Mouse (Mus musculus) liver, postnatal 0 days (tissue): ENCODE data around the gene Trim12c. TPM values are rescaled to one million over a fixed set of nuclear protein-coding genes. Genes with fewer than 3 reads are reported as not detected.
A peak's percentile ranks its signal among the peaks of the same experiment; 100 is the strongest.
"Not testable (repeated sequence)": the region's sequence is repeated elsewhere in the genome, so short reads cannot be mapped to it uniquely, and the experiment has no call there.

Experiments
- ATAC-seq: fragments of 200-750 bp; cut with Nextera tagmentation; 2 replicates; pipeline ENCODE4 v1.8.0; 2017; ENCODE audit warnings: mild to moderate bottlenecking, moderate library complexity
- DNase-seq: peaks from one replicate; pipeline ENCODE4 v3.0.0-alpha.2; 2016
- H3K27ac ChIP-seq: fragments of 300-500 bp; sonication (generic); 2 replicates; pipeline ENCODE4 v1.5.1; 2014; ENCODE audit warnings: antibody characterized with exemption, moderate library complexity, mild to moderate bottlenecking, low read depth
- H3K27me3 ChIP-seq: fragments of 300-500 bp; sonication (generic); 2 replicates; pipeline ENCODE4 v1.6.1; 2014; ENCODE audit warnings: low read length, control low read depth, mixed read lengths; ENCODE audit not compliant: insufficient read depth
- H3K36me3 ChIP-seq: fragments of 300-500 bp; sonication (generic); replicated peaks from 2 replicates; pipeline ENCODE4 v1.6.1; 2014; ENCODE audit warnings: mild to moderate bottlenecking, control low read depth, low read length, moderate library complexity, mixed read lengths; ENCODE audit not compliant: insufficient read depth
- H3K4me1 ChIP-seq: fragments of 300-500 bp; sonication (generic); 2 replicates; pipeline ENCODE4 v1.6.1; 2014; ENCODE audit warnings: antibody characterized with exemption, mild to moderate bottlenecking, control low read depth; ENCODE audit not compliant: insufficient read depth
- H3K4me2 ChIP-seq: fragments of 300-500 bp; sonication (generic); 2 replicates; pipeline ENCODE4 v1.6.1; 2014; ENCODE audit warnings: low read depth, mild to moderate bottlenecking, low read length, moderate library complexity, mixed read lengths
- H3K4me3 ChIP-seq: fragments of 300-500 bp; sonication (generic); 2 replicates; pipeline ENCODE4 v1.5.1; 2014; ENCODE audit warnings: low read depth, low read length
- H3K9ac ChIP-seq: fragments of 300-500 bp; sonication (generic); replicated peaks from 2 replicates; pipeline ENCODE4 v1.6.1; 2014; ENCODE audit warnings: mild to moderate bottlenecking, moderate library complexity
- H3K9me3 ChIP-seq: fragments of 300-500 bp; sonication (generic); 2 replicates; pipeline ENCODE4 v1.6.1; 2016; ENCODE audit warnings: mild to moderate bottlenecking, control low read depth, low read length, mixed read lengths
- CTCF ChIP-seq: sonication (generic); IDR thresholded peaks from 2 replicates; pipeline ENCODE4 v1.5.1; 2016; ENCODE audit warnings: antibody characterized with exemption, low read depth
- EP300 ChIP-seq: IDR thresholded peaks from 2 replicates; pipeline ENCODE4 v1.6.1; 2016; ENCODE audit warnings: antibody characterized with exemption, low read depth, mild to moderate bottlenecking
- WGBS: fragments of 180-500 bp; shearing (Covaris S2); extraction: QIAGEN DNeasy Blood & Tissue Kit; methylation state at CpG from one replicate; pipeline ENCODE4 v1.1.7; 2014; ENCODE audit not compliant: insufficient replicate concordance; 5-methylcytosine and 5-hydroxymethylcytosine counted together
- polyA plus RNA-seq: library from polyadenylated mRNA; unstranded; fragments of >200 nt; fragmentation: Nextera tagmentation; extraction: Ambion mirVana; gene quantifications from 2 replicates; pipeline ENCODE4 v1.2.1, GENCODE M21; 2015

The Trim12c gene
- polyA plus RNA-seq, 1 experiment from 2014 or later = 1.9 TPM

DNA sequence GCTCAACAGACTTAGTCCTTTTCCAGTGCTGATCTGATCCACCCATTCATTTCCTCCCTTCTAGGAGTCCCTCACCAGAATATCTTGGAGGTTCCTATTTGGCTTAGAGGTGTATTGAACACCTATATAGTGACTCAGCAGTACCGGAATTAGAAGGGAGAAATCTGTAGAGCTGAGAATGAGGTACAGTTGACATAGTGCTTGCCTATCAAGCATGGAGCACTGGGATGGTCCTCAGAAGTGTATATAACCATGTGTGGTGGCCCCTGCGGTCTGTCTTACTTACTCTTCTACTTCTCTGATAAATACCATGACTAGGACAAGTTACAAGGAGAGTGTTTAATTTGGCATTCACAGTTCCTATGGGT is 422 bp upstream of the Trim12c start:
- peak; percentile 37 for ATAC-seq
- WGBS = 71% methylated on average over 2 of the region's 2 CpGs
- no peak for TF ChIP-seq CTCF
- no peak for TF ChIP-seq EP300

DNA sequence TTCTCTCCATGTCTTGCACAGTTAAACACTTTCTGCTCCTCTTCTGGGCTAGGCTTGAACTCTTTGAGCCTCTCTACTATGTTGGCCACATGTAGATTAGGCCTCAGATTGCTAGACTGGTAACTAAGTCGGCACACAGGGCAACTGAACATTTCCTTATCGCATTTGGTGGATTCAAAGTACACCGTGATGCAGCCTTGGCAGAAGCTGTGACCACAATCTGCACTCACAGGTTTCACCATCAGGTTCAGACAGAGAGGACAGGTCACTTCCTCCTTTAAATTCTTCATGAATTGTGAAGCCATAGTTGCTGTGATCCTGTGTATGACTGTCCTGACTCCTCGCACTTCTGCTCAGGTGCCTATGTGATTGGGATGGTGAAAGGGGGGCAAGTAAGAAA is 5.1 kb downstream of the Trim12c start:
- not testable (repeated sequence) for H3K9me3 ChIP-seq, ATAC-seq, H3K4me1 ChIP-seq, H3K27me3 ChIP-seq, DNase-seq, H3K36me3 ChIP-seq, H3K27ac ChIP-seq, H3K4me3 ChIP-seq, H3K9ac ChIP-seq, H3K4me2 ChIP-seq
- whole genome bisulfite sequencing = 71% methylated on average over 4 of the region's 4 CpGs

More for the DNA sequence above, 422 bp upstream of the Trim12c start:
- H3K9me3 ChIP-seq = no peaks in the 10 kb centered on the region
- peak overlapping the region; percentile 37 for H3K4me2 ChIP-seq
- peaks cover 8% of the 10 kb centered on the region for H3K4me1 ChIP-seq
- H3K4me3 ChIP-seq = peak overlapping the region; percentile 56; the same call in 1 of the 2 replicates
- no peak for DNase-seq
- H3K36me3 ChIP-seq = no peaks in the 10 kb centered on the region
- H3K9ac ChIP-seq = no peak overlapping the region
- H3K27me3 ChIP-seq = no peaks in the 10 kb centered on the region
- H3K27ac ChIP-seq = peak overlapping the region; percentile 91

DNA sequence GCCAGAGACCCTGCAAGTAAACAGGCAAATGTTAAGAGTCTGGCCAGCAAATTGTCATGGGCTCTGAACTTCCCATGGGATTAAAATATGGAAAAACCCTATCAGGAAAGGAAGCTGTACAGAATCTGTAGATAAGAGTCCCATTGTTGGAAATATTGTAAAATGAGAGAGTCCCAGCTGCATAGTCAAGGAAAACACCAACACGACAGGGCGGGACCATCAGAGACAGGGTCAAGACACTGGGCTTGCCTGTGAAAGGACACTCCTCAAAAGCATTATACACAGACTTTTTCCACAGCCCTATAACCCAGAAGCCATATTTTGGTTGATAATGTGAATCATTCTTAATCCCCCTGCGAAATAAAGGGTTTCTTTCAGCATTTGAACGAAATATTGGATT is 12.4 kb downstream of the Trim12c start:
- H3K27me3 ChIP-seq, H3K4me1 ChIP-seq, H3K4me2 ChIP-seq, H3K9ac ChIP-seq, H3K9me3 ChIP-seq, H3K27ac ChIP-seq, ATAC-seq, H3K4me3 ChIP-seq, H3K36me3 ChIP-seq, DNase-seq: not testable (repeated sequence)
- 83% methylated on average over 2 of the region's 4 CpGs for WGBS

DNA sequence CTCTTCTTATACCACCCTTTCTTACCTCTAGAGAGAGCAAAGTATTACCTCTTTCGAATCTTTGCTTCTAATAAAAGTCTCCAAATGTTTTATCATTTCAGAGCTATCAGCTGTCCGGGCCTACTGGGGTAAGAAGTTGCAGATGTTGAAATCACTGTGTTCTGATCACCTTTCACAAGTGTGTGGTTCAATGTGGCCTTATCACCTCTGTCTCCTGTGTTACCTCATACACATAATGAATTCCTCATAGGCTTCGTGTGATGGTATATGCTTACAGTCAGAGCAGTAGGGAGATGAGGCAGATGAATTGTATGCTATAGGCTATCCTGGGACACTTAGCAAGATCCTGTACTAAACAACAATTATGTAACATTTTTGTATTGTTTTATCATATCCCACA is 17.6 kb downstream of the Trim12c start:
- H3K9me3 ChIP-seq, H3K27ac ChIP-seq, DNase-seq, H3K4me1 ChIP-seq, H3K27me3 ChIP-seq, H3K4me2 ChIP-seq, H3K36me3 ChIP-seq, H3K9ac ChIP-seq, ATAC-seq, H3K4me3 ChIP-seq: not testable (repeated sequence)
- 66% methylated on average over 3 of the region's 3 CpGs for WGBS

- not testable (repeated sequence) for H3K36me3 ChIP-seq, H3K4me2 ChIP-seq, H3K4me3 ChIP-seq, H3K27me3 ChIP-seq, H3K27ac ChIP-seq, H3K9ac ChIP-seq, DNase-seq, H3K4me1 ChIP-seq, ATAC-seq, H3K9me3 ChIP-seq
- 86% methylated on average over 2 of the region's 2 CpGs for WGBS
Observed at GRCm38 (mm10) chr7:104329171-104329570, 24.0 kb downstream of the Trim12c start, which contains the start of gene Trim34b. Gene Trim34b (plus strand): TSS chr7:104329471.

DNA sequence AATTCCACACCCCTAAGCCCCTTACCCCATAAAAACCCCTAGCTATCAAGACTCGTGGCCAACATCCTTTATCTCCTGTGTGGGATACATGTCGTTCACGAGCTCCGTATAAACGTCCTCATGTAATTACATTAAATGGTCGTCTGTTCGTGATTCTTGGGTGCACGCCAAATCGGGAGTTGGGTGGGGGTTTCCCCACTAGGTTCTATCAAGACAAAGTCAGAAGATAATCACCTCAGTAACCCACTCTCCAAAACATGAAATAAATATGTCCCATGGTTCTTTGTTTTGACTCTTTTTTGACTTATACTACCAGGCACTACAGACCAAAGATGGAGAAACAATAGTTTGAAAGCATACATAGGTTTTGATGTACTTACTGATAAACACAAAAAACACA is 31.1 kb downstream of the Trim12c start:
- TF ChIP-seq CTCF (no peak), EP300 (no peak)
- no peak overlapping the region for H3K27ac ChIP-seq
- no peak overlapping the region for H3K9ac ChIP-seq
- H3K27me3 ChIP-seq = no peaks in the 10 kb centered on the region
- no peak overlapping the region for H3K4me2 ChIP-seq
- DNase-seq (no peak), ATAC-seq (no peak)
- no peaks in the 10 kb centered on the region for H3K9me3 ChIP-seq
- no peaks in the 10 kb centered on the region for H3K4me1 ChIP-seq
- H3K36me3 ChIP-seq = no peaks in the 10 kb centered on the region
- H3K4me3 ChIP-seq = no peak overlapping the region
- 73% methylated on average over 9 of the region's 9 CpGs for WGBS

GRCm38 (mm10) chr7:104315369-104316080 is 37.6 kb downstream of the Trim12c start, which contains the start of gene Trim12a:
Gene Trim12a (minus strand): TSS chr7:104315466.
- H3K4me1 ChIP-seq, DNase-seq, H3K36me3 ChIP-seq, H3K27me3 ChIP-seq, H3K9me3 ChIP-seq: not testable (repeated sequence)
- Histone ChIP-seq H3K9ac (peak within 1 kb of the TSS; percentile 69), H3K4me3 (peak within 1 kb of the TSS; percentile 64), H3K4me2 (peak within 1 kb of the TSS; percentile 63), H3K27ac (peak within 1 kb of the TSS; percentile 91)
- 13% methylated on average over 4 of the region's 4 CpGs for WGBS
- peak; percentile 98 for ATAC-seq
